Mouse (Mus musculus): ENCODE data around the gene Hist1h2bk.

- peak; percentile 47 for TF ChIP-seq CTCF (IDR thresholded peaks at IDR 0.05; ENCODE audit: insufficient read depth, low read depth, low read length)
- no peak for TF ChIP-seq POLR2A (IDR thresholded peaks at IDR 0.05; ENCODE audit: insufficient read depth, low read depth, low read length)
Observed at GRCm38 (mm10) chr13:22050591-22051522, 15.2 kb downstream of the Hist1h2bk start.

All from olfactory bulb, adult 2 months (tissue).